Comparison of ENCODE assay signal across 11 mouse cellular contexts in the genomic region with DNA sequence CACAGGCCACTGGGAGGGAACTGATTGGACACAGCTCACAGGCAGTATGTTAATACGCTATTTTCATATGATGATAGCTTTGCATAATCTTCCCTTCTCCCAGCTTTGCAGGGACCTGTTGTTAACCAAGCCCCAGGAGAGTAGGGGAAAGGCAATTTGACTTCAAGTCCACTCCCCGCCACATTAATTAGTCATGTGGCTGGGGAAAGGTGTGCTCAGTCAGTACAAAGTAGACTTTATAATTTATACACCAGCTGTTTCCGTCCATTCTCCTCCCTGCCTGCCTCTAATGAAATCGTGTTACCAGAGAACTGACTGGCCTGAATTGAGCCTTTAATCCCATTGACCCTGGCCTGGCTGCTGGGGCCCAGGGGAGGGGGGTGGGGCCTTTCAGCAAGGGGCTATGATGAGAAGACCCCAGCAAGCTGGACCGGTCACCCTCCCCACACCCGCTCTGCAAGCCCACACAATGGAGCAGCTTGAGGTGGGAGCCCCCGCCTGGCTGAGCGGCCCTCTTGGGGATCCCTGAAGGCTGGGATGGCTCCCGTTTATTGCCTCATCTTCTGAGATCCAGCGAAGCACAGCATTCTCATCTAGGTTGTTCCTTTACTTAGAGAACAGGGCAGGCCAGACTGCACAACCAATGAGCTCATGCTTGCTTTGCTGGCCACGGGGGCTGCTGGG. TPM values are rescaled to one million over a fixed set of nuclear protein-coding genes. Genes with fewer than 3 reads are reported as not detected.
DNase-seq lines count a peak whose midpoint lies in the region; ATAC-seq lines count a peak whose summit lies in the region.
"Had no signal": no experiment of that assay in that cellular context is flagged by ENCODE, and none has a peak within 500 bp of the region (broad histone marks: within the 10 kb centered on the region; RNA-seq: fewer than 3 reads in every experiment).

No protein-coding gene starts in this region.

- no peak overlapping the region for H3K4me2 ChIP-seq in embryonic facial prominence, embryonic 14.5 days (ENCODE audit: low read depth, low read length)
- H3K4me2 ChIP-seq in limb, embryonic 13.5 days (replicated peaks): peak overlapping the region; percentile 21; the same call in 1 of the 2 replicates
- peak overlapping the region; percentile 6; the same call in 1 of the 2 replicates for H3K4me2 ChIP-seq in neural tube, embryonic 15.5 days

- intact Hi-C loops in heart, postnatal 25 days (cut with DNase I): no loop called here
- intact Hi-C loops in left cerebral cortex, postnatal 25 days (cut with DNase I): no loop called here

- no peaks in the 10 kb centered on the region for H3K36me3 ChIP-seq in heart, embryonic 10.5 days
- no peaks in the 10 kb centered on the region for H3K36me3 ChIP-seq in embryonic facial prominence, embryonic 14.5 days (ENCODE audit: control insufficient read depth, insufficient read depth, low read length)
- no peaks in the 10 kb centered on the region for H3K36me3 ChIP-seq in limb, embryonic 13.5 days
- H3K36me3 ChIP-seq in neural tube, embryonic 15.5 days: no peaks in the 10 kb centered on the region

- peak; percentile 66 for DNase-seq in heart, embryonic 10.5 days (ENCODE audit: low spot score)
- DNase-seq in heart, postnatal 25 days (ENCODE audit: low spot score): no peak
- peak; percentile 71 for DNase-seq in embryonic facial prominence, embryonic 14.5 days (ENCODE audit: low spot score)
- DNase-seq in adrenal gland, adult 2 months: no peak
- no peak for DNase-seq in adrenal gland, postnatal 14 days
- no peak for DNase-seq in left cerebral cortex, postnatal 25 days (ENCODE audit: low spot score in 2 of 2)
- DNase-seq: cerebellum, adult 11 months; lung, postnatal 10 days had no signal

- no peak overlapping the region for H3K9ac ChIP-seq in embryonic facial prominence, embryonic 14.5 days (ENCODE audit: low read depth, low read length)
- H3K9ac ChIP-seq in limb, embryonic 13.5 days: 0 out of 2 replicates have a peak overlapping the region, but pooled peaks have one; percentile 35
- no peak overlapping the region for H3K9ac ChIP-seq in neural tube, embryonic 15.5 days (replicated peaks)

- H3K4me3 ChIP-seq in heart, embryonic 10.5 days: no peak overlapping the region
- H3K4me3 ChIP-seq in embryonic facial prominence, embryonic 14.5 days (ENCODE audit: low read depth, low read length): no peak overlapping the region
- no peak overlapping the region for H3K4me3 ChIP-seq in limb, embryonic 13.5 days
- no peak overlapping the region for H3K4me3 ChIP-seq in neural tube, embryonic 15.5 days (replicated peaks)
- H3K4me3 ChIP-seq: left cerebral cortex, adult 2 months had no signal

- H3K27me3 ChIP-seq in heart, embryonic 10.5 days (ENCODE audit: insufficient read depth, poor library complexity, severe bottlenecking): peaks cover 6% of the 10 kb centered on the region; the same call in 1 of the 2 replicates
- H3K27me3 ChIP-seq in embryonic facial prominence, embryonic 14.5 days (replicated peaks; ENCODE audit: control insufficient read depth, insufficient read depth, low read length): no peaks in the 10 kb centered on the region
- no peaks in the 10 kb centered on the region for H3K27me3 ChIP-seq in limb, embryonic 13.5 days
- H3K27me3 ChIP-seq in neural tube, embryonic 15.5 days (replicated peaks): peaks cover 48% of the 10 kb centered on the region

- ATAC-seq in embryonic facial prominence, embryonic 14.5 days (ENCODE audit: low read depth): peak; percentile 60
- ATAC-seq in limb, embryonic 13.5 days (ENCODE audit: low FRiP score, low read depth): peak; percentile 55; the same call in 1 of the 2 replicates
- peak; percentile 49 for ATAC-seq in neural tube, embryonic 15.5 days (ENCODE audit: low FRiP score)

- peaks cover 46% of the 10 kb centered on the region for H3K4me1 ChIP-seq in heart, embryonic 10.5 days
- peaks cover 8% of the 10 kb centered on the region; the same call in 1 of the 2 replicates for H3K4me1 ChIP-seq in embryonic facial prominence, embryonic 14.5 days (ENCODE audit: control insufficient read depth, insufficient read depth, low read length)
- H3K4me1 ChIP-seq in limb, embryonic 13.5 days: peaks cover 24% of the 10 kb centered on the region
- peaks cover 22% of the 10 kb centered on the region for H3K4me1 ChIP-seq in neural tube, embryonic 15.5 days

- H3K9me3 ChIP-seq in heart, embryonic 10.5 days: no peaks in the 10 kb centered on the region
- no peaks in the 10 kb centered on the region for H3K9me3 ChIP-seq in embryonic facial prominence, embryonic 14.5 days (ENCODE audit: control insufficient read depth, low read length)
- no peaks in the 10 kb centered on the region for H3K9me3 ChIP-seq in limb, embryonic 13.5 days
- H3K9me3 ChIP-seq in neural tube, embryonic 15.5 days (replicated peaks): no peaks in the 10 kb centered on the region

- 66% methylated on average over 11 of the region's 11 CpGs for WGBS in heart, embryonic 10.5 days
- 19% methylated on average over 11 of the region's 11 CpGs for WGBS in embryonic facial prominence, embryonic 14.5 days
- WGBS in limb, embryonic 13.5 days: 8% methylated on average over 11 of the region's 11 CpGs
- 13% methylated on average over 11 of the region's 11 CpGs for WGBS in neural tube, embryonic 15.5 days

- H3K27ac ChIP-seq in heart, embryonic 10.5 days: peak overlapping the region; percentile 36; the same call in 1 of the 2 replicates
- H3K27ac ChIP-seq in embryonic facial prominence, embryonic 14.5 days (replicated peaks; ENCODE audit: low read depth, low read length): no peak overlapping the region
- peak overlapping the region; percentile 55; the same call in 1 of the 2 replicates for H3K27ac ChIP-seq in limb, embryonic 13.5 days
- H3K27ac ChIP-seq in neural tube, embryonic 15.5 days (replicated peaks): peak overlapping the region; percentile 48; the same call in 1 of the 2 replicates
- H3K27ac ChIP-seq: left cerebral cortex, adult 2 months had no signal

RNA-seq across cellular contexts. Expression of a gene that starts 21.5 kb away (rescaled TPM):
- 1.3 and 7.3 TPM in 2 replicates for polyA plus RNA-seq in heart, embryonic 10.5 days (2016; fragmentation: Nextera tagmentation; extraction: Ambion mirVana)
- total RNA-seq in heart, postnatal 25 days (2021): 1 to 10 TPM; 2.4 to 2.6 TPM
- polyA plus RNA-seq in embryonic facial prominence, embryonic 14.5 days (2014; fragmentation: Nextera tagmentation; extraction: Ambion mirVana): 37.3 and 45.8 TPM in 2 replicates
- 14.4 and 16.9 TPM in 2 replicates for polyA plus RNA-seq in limb, embryonic 13.5 days (2015; fragmentation: Nextera tagmentation; extraction: Ambion mirVana)
- 26.9 and 37.1 TPM in 2 replicates for polyA plus RNA-seq in neural tube, embryonic 15.5 days (2015; fragmentation: Nextera tagmentation; extraction: Ambion mirVana)
- 1 to 10 TPM; 4.9 to 9.0 TPM for total RNA-seq in adrenal gland, adult 2 months (2021)
- 12.1 and 29.5 TPM in 2 replicates for polyA plus RNA-seq in adrenal gland, adult 2 months (2012; rRNA removed)
- 7.4 and 10.2 TPM in 2 replicates for total RNA-seq in adrenal gland, postnatal 14 days (2021)
- total RNA-seq in left cerebral cortex, postnatal 25 days (2021): 10 to 100 TPM; 12.0 to 19.0 TPM

Comparison
In these comparisons a context has a peak if more than half of its experiments do, and no peak if none do; other contexts are left out.
1. DNase-seq: peak in heart, embryonic 10.5 days (single experiment) and embryonic facial prominence, embryonic 14.5 days (single experiment); none in heart, postnatal 25 days (single experiment), adrenal gland, adult 2 months (single experiment), adrenal gland, postnatal 14 days (single experiment) and left cerebral cortex, postnatal 25 days (0 of 2).
2. Peak in every context shown above with its lines, with median percentiles within 50 percentile points of each other: ATAC-seq.